Mouse (Mus musculus) embryo, embryonic 11 days (tissue): Measurements from ENCODE around the gene Klhl2.

Experiments
- DNase-seq: peaks from one replicate; pipeline ENCODE4 v3.0.0-alpha.2; 2015

Gene Klhl2

GRCm38 (mm10) chr8:64764075-64764474, 85.7 kb downstream of the Klhl2 start:
- DNase-seq: no peak

- no peak for DNase-seq
Observed at GRCm38 (mm10) chr8:64762751-64763150, 87.1 kb downstream of the Klhl2 start.

GRCm38 (mm10) chr8:64761430-64761829, 88.4 kb downstream of the Klhl2 start:
- DNase-seq: no peak

- no peak for DNase-seq
Observed at GRCm38 (mm10) chr8:64757956-64758355, 91.9 kb downstream of the Klhl2 start.

DNA sequence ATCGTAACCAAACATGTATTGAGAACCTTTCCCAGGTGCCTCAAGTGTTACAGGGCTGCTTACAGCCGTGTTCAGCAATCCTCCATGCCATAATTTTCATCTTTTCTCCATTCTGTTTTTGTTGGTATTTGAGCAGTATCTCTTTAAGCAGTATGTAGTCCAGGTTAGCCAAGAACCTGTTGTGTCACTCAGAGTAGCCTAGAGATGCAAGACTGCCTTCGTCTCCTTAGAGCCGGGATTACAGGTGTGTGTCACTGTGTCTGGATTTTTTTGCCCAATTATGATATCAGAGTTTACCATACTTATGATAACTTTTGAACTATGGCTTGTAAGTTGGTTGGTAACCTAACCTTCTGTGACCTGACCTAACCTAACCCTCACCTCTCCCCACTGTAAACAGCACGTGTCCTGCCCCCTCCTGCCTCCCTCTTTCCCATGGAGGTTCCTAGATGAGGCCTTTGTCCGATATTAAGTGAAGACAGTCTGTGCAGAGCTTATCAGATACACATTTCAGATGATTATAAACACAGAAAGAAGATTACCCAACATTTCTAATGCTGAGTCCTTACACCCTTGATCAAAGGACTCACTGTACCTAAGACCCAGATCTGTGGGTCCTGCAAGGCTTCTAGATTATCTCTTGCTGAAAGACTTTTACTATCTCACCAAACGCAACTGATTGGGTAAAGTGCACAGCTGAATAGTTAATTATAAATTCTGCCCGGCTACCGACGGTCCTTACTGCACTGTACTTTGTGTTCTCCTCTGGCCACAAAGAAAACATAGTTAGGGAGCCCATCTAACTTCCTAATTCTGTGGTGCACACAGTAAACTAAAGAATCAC, 103.4 kb downstream of the Klhl2 start:
- no peak for DNase-seq

DNA sequence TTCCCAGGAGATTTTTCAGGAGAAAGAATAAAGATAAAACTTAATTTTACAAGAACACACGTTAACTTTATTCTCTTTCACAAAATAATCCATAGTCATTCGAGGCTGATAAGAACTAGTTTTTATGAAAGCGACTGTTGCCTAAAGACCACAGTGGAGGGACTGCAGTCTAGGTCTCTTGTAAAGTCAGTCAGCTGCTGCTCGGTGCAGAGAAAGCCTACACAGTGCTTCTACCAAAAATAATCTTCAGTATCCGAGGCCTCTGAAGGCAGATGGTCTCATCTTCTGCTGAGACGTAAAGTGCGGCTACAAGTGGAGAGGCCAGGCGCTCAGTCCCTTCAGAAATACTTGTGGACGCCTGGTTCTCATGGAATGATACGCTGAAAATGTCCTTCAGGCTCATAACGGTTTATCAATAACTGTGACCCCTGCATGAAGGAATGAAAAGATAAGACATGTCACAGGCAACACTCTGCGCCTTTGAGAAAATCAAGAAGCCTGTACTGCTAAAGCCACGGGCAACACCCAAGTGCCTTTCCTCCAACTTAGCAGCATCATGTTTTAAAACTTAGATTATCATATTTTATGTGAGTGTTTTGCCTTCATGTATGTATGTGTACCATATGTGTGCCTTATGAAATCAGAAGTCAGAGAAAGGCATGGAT, 109.1 kb downstream of the Klhl2 start:
- DNase-seq: no peak

DNA sequence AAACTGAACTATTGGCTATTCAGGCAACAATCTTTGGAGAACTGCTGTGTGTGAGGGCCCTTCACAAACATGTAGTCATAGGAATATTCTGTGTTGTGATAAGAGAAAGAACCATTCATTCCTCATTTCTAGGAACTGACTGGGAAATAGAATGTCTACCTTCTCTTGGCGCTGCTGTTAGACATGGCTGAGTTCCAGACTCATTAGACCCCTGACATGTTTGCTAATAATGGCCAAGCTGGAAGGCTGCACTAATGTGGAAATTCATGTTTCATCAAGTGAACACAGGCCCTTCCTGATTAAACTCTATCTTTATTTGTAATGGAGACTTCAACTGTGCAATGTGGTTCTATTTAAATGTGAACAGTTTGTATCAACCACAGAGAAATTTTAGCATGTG, 110.9 kb downstream of the Klhl2 start:
- DNase-seq: no peak

DNA sequence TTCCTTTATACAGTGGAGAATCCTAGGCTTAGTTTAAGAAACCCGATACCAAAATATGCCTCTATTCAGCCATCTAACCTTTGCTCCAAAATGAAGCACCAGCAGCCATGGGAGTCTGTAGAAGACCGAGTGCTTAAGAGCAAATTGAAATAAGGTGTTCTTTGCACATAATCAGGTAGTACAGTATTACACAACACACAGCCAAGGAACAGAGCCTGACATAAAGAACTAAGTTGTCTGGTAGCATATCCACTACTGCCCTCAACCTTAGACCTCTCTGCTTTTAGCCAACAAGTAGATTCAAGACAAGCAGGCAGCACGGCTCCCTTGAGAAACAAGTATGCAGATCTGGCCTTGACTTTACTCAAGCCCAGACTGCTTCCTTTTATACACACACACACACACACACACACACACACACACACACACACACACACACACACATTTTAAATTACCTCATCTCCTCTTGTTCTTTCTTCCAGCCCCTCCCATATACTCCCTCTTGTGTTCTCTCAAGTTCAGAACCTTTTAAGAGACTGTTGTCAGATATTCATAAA, 113.0 kb downstream of the Klhl2 start:
- DNase-seq: no peak

- no peak for DNase-seq
Observed at GRCm38 (mm10) chr8:64735161-64735560, 114.7 kb downstream of the Klhl2 start.

GRCm38 (mm10) chr8:64733271-64733943, 116.4 kb downstream of the Klhl2 start, which contains the start of gene Msmo1:
Msmo1 (minus strand) TSS chr8:64733792.
- peak; percentile 100 for DNase-seq

DNA sequence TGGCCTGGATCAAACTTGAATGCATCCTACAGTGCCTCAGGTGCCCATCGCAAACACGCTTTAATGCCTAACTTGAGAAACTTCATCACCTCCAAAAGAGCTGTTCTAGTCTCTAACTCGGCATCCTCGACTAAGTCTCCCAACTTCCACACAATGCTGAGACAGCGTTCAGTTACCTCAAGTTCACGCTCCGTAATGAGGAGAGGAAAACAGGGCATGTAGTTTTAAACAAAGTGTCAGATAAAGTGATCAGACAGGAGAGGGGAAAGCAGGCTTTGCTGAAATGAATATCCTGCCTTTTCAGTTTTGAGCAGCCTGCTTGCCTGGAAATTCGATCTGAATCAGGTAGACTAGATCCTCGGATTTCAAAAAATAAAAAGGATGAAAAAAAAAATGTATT, 117.2 kb downstream of the Klhl2 start:
- DNase-seq: no peak

DNA sequence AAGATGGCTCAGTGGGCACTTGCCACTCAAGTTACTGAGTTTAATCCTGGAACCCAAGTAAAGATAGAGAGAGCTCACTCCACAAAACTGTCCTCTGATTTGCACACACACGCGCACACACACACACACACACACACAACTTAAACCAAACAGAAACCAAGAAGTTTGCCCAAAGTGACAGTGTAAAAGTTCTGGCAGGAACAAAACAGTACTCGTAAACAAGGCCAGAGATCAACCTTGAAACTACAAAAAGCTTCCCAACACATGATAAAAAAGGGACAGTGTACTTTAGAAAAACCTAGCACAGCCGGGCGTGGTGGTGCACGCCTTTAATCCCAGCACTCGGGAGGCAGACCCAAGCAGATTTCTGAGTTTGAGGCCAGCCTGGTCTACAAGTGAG, 121.7 kb downstream of the Klhl2 start:
- no peak for DNase-seq

GRCm38 (mm10) chr8:64726190-64726695, 123.6 kb downstream of the Klhl2 start:
- DNase-seq: no peak

- DNase-seq: no peak
Observed at GRCm38 (mm10) chr8:64723206-64723605, 126.6 kb downstream of the Klhl2 start.

DNA sequence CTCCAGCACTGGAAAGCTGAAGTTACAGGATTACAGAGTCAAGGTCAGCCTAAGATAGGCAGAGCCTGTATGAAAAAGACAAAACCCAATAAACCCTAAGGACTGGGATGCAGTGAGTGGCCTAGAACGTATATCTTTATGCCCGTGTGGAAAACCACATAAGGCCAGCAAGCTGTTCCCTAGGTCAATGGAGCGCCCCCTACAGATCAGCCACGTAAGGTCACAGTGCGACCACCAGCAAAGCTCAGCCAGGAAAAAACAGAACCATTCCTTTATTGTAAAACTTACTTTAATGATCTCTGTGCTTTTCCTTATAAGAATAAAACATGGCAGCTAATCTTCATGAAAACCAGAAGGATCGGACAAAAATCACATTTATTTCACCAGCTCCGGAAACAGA, 131.9 kb downstream of the Klhl2 start:
- no peak for DNase-seq

DNA sequence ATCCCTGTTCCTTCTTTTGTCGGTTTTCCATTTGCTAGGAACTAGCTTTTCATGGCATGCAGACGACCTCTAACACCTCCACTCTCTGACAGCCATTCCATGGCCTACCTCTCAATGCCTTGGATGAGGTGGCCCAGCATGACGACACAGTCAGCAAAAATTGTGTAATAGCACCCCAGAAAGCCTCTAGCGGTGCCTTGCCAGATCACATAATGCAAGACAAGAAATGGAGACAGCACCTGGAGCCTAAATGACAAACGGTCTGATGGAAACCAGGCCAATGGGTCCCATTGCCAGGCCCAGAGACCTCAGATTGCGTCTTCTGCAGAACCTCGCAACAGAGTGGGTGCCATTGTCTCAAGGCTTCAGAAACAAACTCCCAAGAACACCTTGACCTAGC, 137.3 kb downstream of the Klhl2 start:
- DNase-seq: no peak

DNA sequence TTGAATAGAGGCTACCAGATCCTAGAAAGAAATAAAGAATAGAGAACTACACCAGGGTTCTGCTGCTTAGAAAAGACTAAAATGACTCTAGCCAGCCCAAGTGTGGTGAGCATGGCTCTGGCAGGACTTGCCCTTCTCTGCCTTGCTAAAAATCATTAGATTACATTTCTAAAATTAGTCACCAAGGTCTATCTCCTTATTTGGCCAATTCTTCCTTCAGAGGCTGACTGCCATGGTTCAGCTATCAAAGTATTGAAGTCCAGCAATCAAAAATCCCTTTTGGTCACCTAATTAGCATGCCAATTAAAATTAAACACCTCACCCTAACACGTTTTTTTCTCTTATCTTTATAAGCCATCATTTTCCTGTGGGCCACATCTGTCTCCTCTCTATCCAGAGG, 138.3 kb downstream of the Klhl2 start:
- no peak for DNase-seq

DNA sequence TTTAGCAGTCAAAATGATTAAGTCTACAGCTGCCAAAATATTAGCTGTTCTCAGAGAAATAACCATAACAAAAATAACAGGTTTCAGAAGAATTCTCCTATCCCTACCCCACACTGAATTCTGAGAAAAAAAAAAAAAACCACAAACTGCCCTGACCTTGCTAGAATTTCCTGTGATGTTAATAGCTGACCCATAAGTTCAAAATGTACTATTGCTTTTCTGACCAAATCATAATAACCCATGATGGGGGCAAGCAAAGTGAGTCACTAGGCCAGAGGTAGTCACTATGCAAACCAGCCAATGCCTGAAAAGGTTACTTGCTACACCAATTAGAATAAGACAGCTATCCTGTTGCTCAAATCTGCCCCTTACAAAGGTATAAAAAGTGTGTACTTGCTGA, 142.3 kb downstream of the Klhl2 start:
- no peak for DNase-seq

DNA sequence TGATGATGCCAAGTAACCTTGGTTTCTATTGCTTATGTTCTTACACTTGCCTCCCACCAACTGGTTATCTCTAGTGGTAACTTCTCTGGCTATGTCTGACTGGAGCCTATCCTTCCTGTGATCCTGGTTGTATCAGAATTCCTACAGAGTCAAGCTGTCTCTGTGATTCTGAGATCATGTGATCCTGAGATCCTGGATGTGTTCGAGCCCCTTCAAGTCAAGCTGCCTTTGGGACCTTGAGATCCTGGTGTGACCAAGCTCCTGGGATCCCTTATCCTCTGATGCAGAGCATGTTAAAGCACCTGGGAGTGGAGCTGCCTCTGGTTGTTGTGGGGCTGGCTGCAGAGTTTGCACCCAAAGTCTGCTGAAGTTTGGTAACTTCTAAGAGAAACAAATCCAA, 146.6 kb downstream of the Klhl2 start:
- DNase-seq: no peak

- DNase-seq: peak; percentile 94
Observed at GRCm38 (mm10) chr8:64692651-64693201, 157.1 kb downstream of the Klhl2 start, which contains the start of gene Cpe. Cpe (minus strand) TSS chr8:64693054.

DNA sequence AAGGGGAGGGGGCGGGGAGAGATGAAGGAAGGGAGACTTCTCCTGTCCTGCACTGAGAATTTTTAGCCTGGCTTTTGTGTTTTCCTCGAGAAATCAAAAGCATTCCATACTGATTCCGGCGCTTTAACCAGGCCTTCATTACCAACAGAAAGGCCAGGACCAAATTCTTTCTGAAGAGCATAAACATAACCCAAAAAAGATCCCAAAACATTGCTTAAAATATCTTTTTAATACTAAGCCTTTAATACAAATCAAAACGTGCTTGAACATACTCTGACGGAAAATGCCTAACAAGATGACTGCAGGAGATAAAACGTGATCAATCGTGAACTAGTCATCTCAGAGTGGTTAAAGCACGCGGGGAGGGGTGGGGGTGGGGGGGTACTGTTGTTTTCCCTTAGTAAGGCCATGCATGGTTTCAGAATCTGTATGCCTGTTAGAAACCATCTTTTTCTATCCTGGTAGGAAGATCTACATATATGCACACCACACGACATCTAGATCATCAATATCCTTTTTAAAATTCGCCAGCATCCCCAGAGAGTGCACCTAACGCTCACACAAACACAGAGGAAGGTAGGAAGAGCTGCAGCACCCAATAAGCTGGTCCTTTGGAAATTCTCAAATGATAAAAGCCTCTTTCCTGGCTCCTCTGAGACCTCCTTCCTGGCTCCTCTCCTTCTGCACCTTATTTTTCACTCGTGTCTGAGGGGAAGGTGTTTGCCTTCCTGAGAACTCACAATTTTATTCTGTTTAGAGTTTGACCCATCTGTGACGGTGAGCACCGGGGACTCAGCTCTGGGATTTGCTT, 158.0 kb downstream of the Klhl2 start:
- DNase-seq: peak; percentile 17

- DNase-seq: no peak
Observed at GRCm38 (mm10) chr8:64690845-64691244, 159.0 kb downstream of the Klhl2 start.
